17 mouse cellular contexts compared by ENCODE assay signal in genomic region chr12:8103259-8103658, GRCm38 (mm10).
"Had no signal": no experiment of that assay in that cellular context is flagged by ENCODE, and none has a peak within 500 bp of the region (broad histone marks: within the 10 kb centered on the region; RNA-seq: fewer than 3 reads in every experiment).

No protein-coding gene starts in this region.

- H3K4me3 ChIP-seq: liver, embryonic 13.5 days; neural tube, embryonic 12.5 days; neural tube, embryonic 15.5 days had no signal

- H3K36me3 ChIP-seq: liver, embryonic 13.5 days; neural tube, embryonic 12.5 days; neural tube, embryonic 15.5 days had no signal

- H3K27ac ChIP-seq: liver, embryonic 13.5 days; neural tube, embryonic 12.5 days; neural tube, embryonic 15.5 days had no signal

- H3K9ac ChIP-seq: liver, embryonic 13.5 days; neural tube, embryonic 12.5 days; neural tube, embryonic 15.5 days had no signal

- DNase-seq: kidney, adult 2 months; kidney, postnatal 14 days; kidney, postnatal 4 days; liver, embryonic 13.5 days; lung, adult 2 months; lung, postnatal 14 days; lung, postnatal 4 days; midbrain, embryonic 14.5 days; retina, postnatal 1 day; right cerebral cortex, postnatal 25 days; spleen, adult 18-20 months; thymus, adult 2 months; thymus, postnatal 14 days; thymus, postnatal 4 days had no signal

- H3K4me2 ChIP-seq: liver, embryonic 13.5 days; midbrain, embryonic 11.5 days; neural tube, embryonic 12.5 days; neural tube, embryonic 15.5 days had no signal

- H3K9me3 ChIP-seq: liver, embryonic 13.5 days; neural tube, embryonic 12.5 days; neural tube, embryonic 15.5 days had no signal

- H3K4me1 ChIP-seq: liver, embryonic 13.5 days; neural tube, embryonic 12.5 days had no signal

- H3K27me3 ChIP-seq: liver, embryonic 13.5 days; neural tube, embryonic 12.5 days; neural tube, embryonic 15.5 days had no signal
